Mouse (Mus musculus): ENCODE data around the gene Cdc37.
A peak's percentile ranks its signal among the peaks of the same experiment; 100 is the strongest.

DNA sequence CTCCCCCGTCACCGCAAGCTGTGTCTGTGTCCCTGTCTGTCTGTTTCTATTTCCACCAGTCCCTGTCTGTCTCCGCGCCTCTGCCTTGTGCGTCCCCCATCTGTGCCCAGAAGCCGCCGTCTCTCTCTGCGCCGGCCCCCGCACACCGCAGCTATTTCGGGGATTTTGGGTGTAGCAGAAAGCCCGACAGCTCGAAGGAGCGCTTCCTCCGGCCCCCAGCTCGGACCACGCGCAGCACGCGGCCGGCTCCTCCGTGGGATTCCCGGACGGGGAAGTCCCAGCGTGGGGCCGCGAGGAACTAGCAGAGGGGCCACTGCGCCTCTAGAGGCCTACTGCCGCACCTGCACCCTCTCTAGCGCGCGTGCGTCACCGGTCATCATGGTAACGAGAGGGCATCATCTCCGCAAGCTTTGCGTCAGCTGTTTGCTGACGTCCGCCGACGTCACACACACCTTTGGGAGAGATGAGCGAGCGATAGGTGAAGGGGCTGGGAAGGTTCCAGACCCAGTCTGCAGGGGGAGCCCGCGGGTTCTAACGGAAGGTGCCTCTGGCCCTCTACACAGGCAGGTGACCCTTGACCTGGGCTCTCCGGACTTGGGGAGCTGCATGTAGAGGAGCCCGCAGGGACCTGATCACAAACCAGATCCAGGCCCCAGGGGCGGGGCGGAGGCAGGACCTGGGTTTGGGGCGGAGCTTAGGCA, 11.6 kb upstream of the Cdc37 start:
- peak; percentile 74 for TF ChIP-seq CTCF (IDR thresholded peaks at IDR 0.05; ENCODE audit: insufficient read depth, low read length)
- TF ChIP-seq POLR2A (IDR thresholded peaks at IDR 0.05; ENCODE audit: borderline replicate concordance, extremely low read depth, low read depth, low read length), result no peak

All from lung, adult 2 months (tissue).